Mouse (Mus musculus) liver, embryonic 14.5 days (tissue): ENCODE measurements around the gene Sgtb. TPM values are rescaled to one million over a fixed set of nuclear protein-coding genes. Genes with fewer than 3 reads are reported as not detected.

ENCODE experiments used
- ATAC-seq: fragments of 200-750 bp; cut with Nextera tagmentation; 2 replicates; pipeline ENCODE4 v1.8.0; 2017; ENCODE audit warnings: moderate number of reproducible peaks, mild to moderate bottlenecking, moderate library complexity; ENCODE audit not compliant: insufficient read depth
- DNase-seq, 3 experiments: peaks; one replicate each; pipeline ENCODE4 v3.0.0-alpha.2; 2012 to 2013; ENCODE audit warnings: low read depth in 3 of 3, low spot score in 3 of 3
- H3K27ac ChIP-seq: fragments of 300-500 bp; sonication (generic); 2 replicates; pipeline ENCODE4 v1.5.1; 2014; ENCODE audit warnings: moderate library complexity, mild to moderate bottlenecking, control low read depth, inconsistent platforms
- H3K27me3 ChIP-seq: fragments of 300-500 bp; sonication (generic); 2 replicates; pipeline ENCODE4 v1.6.1; 2014; ENCODE audit warnings: mild to moderate bottlenecking, low read length, moderate library complexity; ENCODE audit not compliant: control insufficient read depth, insufficient read depth
- H3K36me3 ChIP-seq: fragments of 300-500 bp; sonication (generic); replicated peaks from 2 replicates; pipeline ENCODE4 v1.6.1; 2014; ENCODE audit warnings: low read depth; ENCODE audit not compliant: control insufficient read depth, insufficient read depth
- H3K4me1 ChIP-seq, 2 experiments: fragments of 200-500 bp in 1 of 2; fragments of 300-500 bp in 1 of 2; sonication (generic) in 1 of 2; replicated peaks; 2 replicates each; pipeline ENCODE4 v1.6.1; 2012 to 2014; ENCODE audit warnings: antibody characterized with exemption in 1 of 2, inconsistent platforms in 1 of 2, low read length in 1 of 2; ENCODE audit not compliant: control insufficient read depth in 2 of 2, insufficient read depth in 2 of 2
- H3K4me2 ChIP-seq: fragments of 300-500 bp; sonication (generic); 2 replicates; pipeline ENCODE4 v1.6.1; 2014; ENCODE audit warnings: low read depth, mild to moderate bottlenecking, control low read depth, moderate library complexity
- H3K4me3 ChIP-seq, 2 experiments: fragments of 200-500 bp in 1 of 2; fragments of 300-500 bp in 1 of 2; sonication (generic) in 1 of 2; 2 replicates each; pipeline ENCODE4 v1.5.1; 2012 to 2014; ENCODE audit warnings: low read depth in 2 of 2, low read length in 2 of 2, mild to moderate bottlenecking in 2 of 2, control low read depth in 1 of 2, inconsistent platforms in 1 of 2, moderate library complexity in 1 of 2; ENCODE audit not compliant: insufficient read depth in 1 of 2
- H3K9ac ChIP-seq: fragments of 300-500 bp; sonication (generic); replicated peaks from 2 replicates; pipeline ENCODE4 v1.6.1; 2014; ENCODE audit warnings: mild to moderate bottlenecking, control low read depth, moderate library complexity
- H3K9me3 ChIP-seq: fragments of 300-500 bp; sonication (generic); 2 replicates; pipeline ENCODE4 v1.6.1; 2016; ENCODE audit warnings: low read length, mixed read lengths; ENCODE audit not compliant: control insufficient read depth
- CTCF ChIP-seq: IDR thresholded peaks from 2 replicates; pipeline ENCODE4 v1.5.1; 2016; ENCODE audit warnings: antibody characterized with exemption, low read depth, control low read depth
- EP300 ChIP-seq: IDR thresholded peaks from 2 replicates; pipeline ENCODE4 v1.6.1; 2016; ENCODE audit warnings: antibody characterized with exemption, low read depth
- WGBS: fragments of 180-500 bp; shearing (Covaris S2); extraction: QIAGEN DNeasy Blood & Tissue Kit; methylation state at CpG from one replicate; pipeline ENCODE4 v1.1.7; 2014; ENCODE audit not compliant: insufficient replicate concordance; 5-methylcytosine and 5-hydroxymethylcytosine counted together
- polyA plus RNA-seq, 2 experiments: library from polyadenylated mRNA; depleted of rRNA in 1 of 2; stranded (reverse) in 1 of 2; unstranded in 1 of 2; fragments of >200 nt; fragmentation: Nextera tagmentation in 1 of 2; extraction: Ambion mirVana in 1 of 2; gene quantifications; 2 replicates each; pipeline versions ENCODE4 v1.2.1 to v1.2.3; 2012 to 2014

The Sgtb gene
- polyA plus RNA-seq, 2 experiments, result 0.26 to 0.58 TPM

GRCm38 (mm10) chr13:104094531-104095385, 14.8 kb upstream of the Sgtb start:
- peak; percentile 59; the same call in 1 of the 2 replicates for ATAC-seq
- 64% methylated on average over 11 of the region's 11 CpGs for WGBS
- no peak for DNase-seq

GRCm38 (mm10) chr13:104095955-104096354, 13.6 kb upstream of the Sgtb start:
- no peaks in the 10 kb centered on the region for H3K36me3 ChIP-seq
- TF ChIP-seq EP300, result no peak
- TF ChIP-seq CTCF, result no peak
- no peak overlapping the region for H3K4me2 ChIP-seq
- no peak for ATAC-seq
- H3K9ac ChIP-seq, result no peak overlapping the region
- no peak overlapping the region for H3K27ac ChIP-seq
- H3K27me3 ChIP-seq, result no peaks in the 10 kb centered on the region
- no peaks in the 10 kb centered on the region for H3K9me3 ChIP-seq
- H3K4me1 ChIP-seq, result no peaks in the 10 kb centered on the region; a peak in 2 of 4 replicates
- no peak overlapping the region for H3K4me3 ChIP-seq
- 60% methylated on average over 7 of the region's 7 CpGs for WGBS
- no peak for DNase-seq

More at GRCm38 (mm10) chr13:104094531-104095385, 14.8 kb upstream of the Sgtb start:
- no peaks in the 10 kb centered on the region for H3K27me3 ChIP-seq
- no peaks in the 10 kb centered on the region for H3K36me3 ChIP-seq
- no peak overlapping the region for H3K4me2 ChIP-seq
- H3K4me1 ChIP-seq, result no peaks in the 10 kb centered on the region; a peak in 2 of 4 replicates
- H3K9ac ChIP-seq, result no peak overlapping the region
- H3K27ac ChIP-seq, result no peak overlapping the region
- TF ChIP-seq EP300 (no peak), CTCF (no peak)
- no peaks in the 10 kb centered on the region for H3K9me3 ChIP-seq
- no peak overlapping the region for H3K4me3 ChIP-seq

GRCm38 (mm10) chr13:104097190-104097589, 12.4 kb upstream of the Sgtb start:
- H3K36me3 ChIP-seq, result no peaks in the 10 kb centered on the region
- TF ChIP-seq CTCF (no peak), EP300 (no peak)
- no peak overlapping the region for H3K9ac ChIP-seq
- WGBS, result 71% methylated on average over 7 of the region's 7 CpGs
- no peaks in the 10 kb centered on the region for H3K9me3 ChIP-seq
- ATAC-seq (no peak), DNase-seq (no peak)
- H3K27ac ChIP-seq, result no peak overlapping the region
- no peaks in the 10 kb centered on the region for H3K27me3 ChIP-seq
- no peak overlapping the region for H3K4me2 ChIP-seq
- no peak overlapping the region for H3K4me3 ChIP-seq
- peaks cover 0 to 3% of the 10 kb centered on the region in 2 experiments; a peak in 2 of 4 replicates for H3K4me1 ChIP-seq

GRCm38 (mm10) chr13:104100416-104100815, 9.1 kb upstream of the Sgtb start:
- Histone ChIP-seq H3K27me3 (no peaks in the 10 kb centered on the region), H3K27ac (no peak overlapping the region), H3K4me2 (no peak overlapping the region), H3K4me3 (no peak overlapping the region), H3K4me1 (peaks cover 0 to 3% of the 10 kb centered on the region in 2 experiments; a peak in 1 of 4 replicates), H3K9me3 (no peaks in the 10 kb centered on the region), H3K9ac (no peak overlapping the region), H3K36me3 (no peaks in the 10 kb centered on the region)
- WGBS, result 76% methylated on average over 4 of the region's 4 CpGs
- DNase-seq (no peak), ATAC-seq (no peak)
- no peak for TF ChIP-seq EP300
- peak; percentile 12; the same call in 1 of the 2 replicates for TF ChIP-seq CTCF

- WGBS, result 58% methylated on average over 5 of the region's 5 CpGs
- H3K9ac ChIP-seq, result no peak overlapping the region
- no peak overlapping the region for H3K4me2 ChIP-seq
- TF ChIP-seq CTCF, result no peak
- no peak for TF ChIP-seq EP300
- no peak for DNase-seq
- H3K4me3 ChIP-seq, result no peak overlapping the region
- 0 out of 4 replicates have a peak, but pooled peaks cover 0 to 3% of the 10 kb centered on the region in 2 experiments for H3K4me1 ChIP-seq
- no peak for ATAC-seq
- no peaks in the 10 kb centered on the region for H3K36me3 ChIP-seq
- no peak overlapping the region for H3K27ac ChIP-seq
- H3K27me3 ChIP-seq, result no peaks in the 10 kb centered on the region
- H3K9me3 ChIP-seq, result no peaks in the 10 kb centered on the region
Measured at GRCm38 (mm10) chr13:104101606-104102235, 7.8 kb upstream of the Sgtb start.
